Mouse (Mus musculus): ENCODE data around the gene Zfp850. TPM values are rescaled to one million over a fixed set of nuclear protein-coding genes. Genes with fewer than 3 reads are reported as not detected.
A peak's percentile ranks its signal among the peaks of the same experiment; 100 is the strongest.
"Not testable (repeated sequence)": the region's sequence is repeated elsewhere in the genome, so short reads cannot be mapped to it uniquely, and the experiment has no call there.

Zfp850 gene
- polyA plus RNA-seq, 1 experiment, result 0.01 TPM

DNA sequence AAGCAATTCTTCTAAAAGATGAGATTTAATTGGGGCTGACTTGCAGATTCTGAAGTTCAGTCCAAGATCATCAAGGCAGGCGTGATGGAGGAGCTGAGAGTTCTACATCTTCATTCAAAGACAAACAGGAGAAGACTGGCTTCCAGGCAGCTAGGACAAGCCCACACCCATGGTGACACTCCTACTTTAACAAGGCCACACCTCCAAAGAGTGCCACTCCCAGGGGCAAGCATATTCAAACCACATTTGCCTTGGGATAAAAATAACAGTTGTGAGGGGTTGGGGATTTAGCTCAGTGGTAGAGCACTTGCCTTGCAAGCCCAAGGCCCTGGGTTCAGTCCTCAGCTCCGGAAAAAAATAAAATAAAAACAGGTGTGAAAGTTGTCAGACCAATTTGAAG lies 31.7 kb downstream of the Zfp850 start:
- Histone ChIP-seq H3K36me3 (ENCODE audit: control insufficient read depth) (no peaks in the 10 kb centered on the region), H3K27me3 (ENCODE audit: control insufficient read depth) (no peaks in the 10 kb centered on the region), H3K4me1 (ENCODE audit: control insufficient read depth) (peaks cover 24% of the 10 kb centered on the region), H3K4me3 (replicated peaks) (no peak overlapping the region), H3K9me3 (ENCODE audit: control insufficient read depth, low read length) (peaks cover 43% of the 10 kb centered on the region)
- TF ChIP-seq GATA1 (IDR thresholded peaks at IDR 0.05; ENCODE audit: low read length) (no peak), TAL1 (IDR thresholded peaks at IDR 0.05; ENCODE audit: low read length) (no peak)

DNA sequence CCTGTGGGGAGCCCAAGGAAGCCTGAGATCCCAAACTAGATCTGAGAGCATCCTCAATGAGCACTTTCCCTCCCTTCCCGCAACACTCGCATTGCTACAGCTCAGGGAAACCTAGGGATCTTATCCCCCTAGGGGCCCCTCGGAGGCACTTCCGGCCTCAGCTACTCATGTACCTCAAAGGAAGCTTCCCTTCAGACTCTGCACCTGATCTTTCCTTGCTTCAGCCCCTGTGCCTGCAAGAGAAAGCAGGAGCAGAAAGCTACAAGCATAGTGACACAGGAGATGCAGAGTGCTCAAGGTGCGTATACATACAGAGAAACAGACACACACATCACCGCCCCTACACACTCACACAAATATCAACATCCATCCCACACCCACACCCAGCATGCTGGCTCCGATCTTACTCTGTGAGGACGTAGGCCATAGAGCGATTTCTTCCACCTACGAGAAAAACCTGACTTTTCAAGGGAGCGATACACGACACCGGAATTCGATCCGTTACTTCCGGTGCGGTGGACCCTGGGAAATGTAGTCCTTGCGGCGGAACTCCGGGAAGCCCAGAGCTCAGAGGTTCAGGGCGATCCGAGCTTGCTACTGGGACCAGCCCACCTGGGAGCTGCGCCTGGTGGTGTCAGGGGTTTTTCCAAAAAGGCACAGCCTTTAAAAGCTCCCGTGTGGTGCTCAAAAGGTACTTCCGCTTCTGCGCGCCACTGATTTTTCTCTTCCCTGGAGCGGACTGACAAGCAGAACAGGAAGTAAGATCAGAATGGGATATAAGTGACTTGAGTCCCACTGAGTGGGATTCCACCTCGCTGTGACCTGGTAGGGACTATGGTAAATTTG lies 35.0 kb downstream of the Zfp850 start, which contains the start of gene Zfp780b:
Zfp780b (minus strand) TSS at position 489 of the 846 bp plus-strand sequence.
- H3K27me3 ChIP-seq (ENCODE audit: control insufficient read depth), result no peaks in the 10 kb centered on the region
- peaks cover 21% of the 10 kb centered on the region for H3K36me3 ChIP-seq (ENCODE audit: control insufficient read depth)
- peak within 1 kb of the TSS; percentile 84 for H3K4me3 ChIP-seq (replicated peaks)
- H3K4me1 ChIP-seq (ENCODE audit: control insufficient read depth), result peaks cover 24% of the 10 kb centered on the region
- peaks cover 19% of the 10 kb centered on the region for H3K9me3 ChIP-seq (ENCODE audit: control insufficient read depth, low read length)
- TF ChIP-seq GATA1 (IDR thresholded peaks at IDR 0.05; ENCODE audit: low read length), result no peak

DNA sequence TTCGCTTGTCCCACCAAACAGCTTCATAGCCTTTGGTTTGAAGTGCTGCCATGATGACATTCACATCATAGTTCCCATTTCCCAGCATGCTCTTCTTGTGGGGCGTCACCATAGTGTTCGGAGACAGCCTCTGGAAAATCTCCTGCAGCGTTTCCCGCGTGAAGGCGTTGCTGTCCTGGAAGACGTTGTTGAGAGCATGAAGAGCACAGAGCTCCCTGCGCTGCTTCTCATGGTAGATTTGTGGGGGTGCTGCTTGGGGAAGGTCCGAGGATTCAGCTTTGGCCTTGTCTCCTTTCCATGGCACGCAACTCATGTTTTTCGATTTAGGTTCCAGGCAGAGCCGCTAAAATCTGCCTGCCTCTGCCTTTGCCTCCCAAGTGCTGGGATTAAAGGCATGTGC lies 64.5 kb downstream of the Zfp850 start:
- not testable (repeated sequence) for H3K27me3 ChIP-seq (ENCODE audit: control insufficient read depth); H3K4me1 ChIP-seq (ENCODE audit: control insufficient read depth); H3K4me3 ChIP-seq (replicated peaks); H3K9me3 ChIP-seq (ENCODE audit: control insufficient read depth, low read length); H3K36me3 ChIP-seq (ENCODE audit: control insufficient read depth)

DNA sequence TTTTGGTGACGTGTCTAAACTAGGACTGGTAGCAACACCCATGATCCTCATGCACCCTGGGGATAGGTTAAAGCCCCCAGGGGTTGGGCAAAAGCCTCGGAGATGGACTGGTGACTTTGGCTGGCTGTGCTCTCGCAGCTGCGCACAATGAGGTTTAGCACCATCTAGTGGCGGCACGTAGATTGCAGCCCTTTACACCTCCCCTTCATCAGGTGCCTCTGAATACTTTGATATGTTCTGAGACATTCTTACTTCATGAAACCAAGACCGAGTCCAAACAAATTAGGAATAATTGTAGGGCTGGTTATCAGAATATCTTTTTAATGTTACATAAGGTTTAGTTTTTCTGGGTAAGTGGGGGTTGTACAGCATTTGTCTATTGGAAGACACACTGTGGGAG lies 72.0 kb downstream of the Zfp850 start:
- not testable (repeated sequence) for H3K4me1 ChIP-seq (ENCODE audit: control insufficient read depth); H3K27me3 ChIP-seq (ENCODE audit: control insufficient read depth)

More for the DNA sequence above, 72.0 kb downstream of the Zfp850 start:
- H3K9me3 ChIP-seq (ENCODE audit: control insufficient read depth, low read length); H3K4me3 ChIP-seq (replicated peaks); H3K36me3 ChIP-seq (ENCODE audit: control insufficient read depth): not testable (repeated sequence)

Other genes with a start within 250 kb of the Zfp850 start
- gene Zfp626, start 206.9 kb downstream of the Zfp850 start, polyA plus RNA-seq (2012), result 0.01 and 0.11 TPM in 2 replicates
- not detected in 2 replicates for gene Zfp59, start 175.5 kb downstream of the Zfp850 start, polyA plus RNA-seq (2012)
- not detected in 2 replicates for gene Zfp607a, start 156.6 kb downstream of the Zfp850 start, polyA plus RNA-seq (2012)
- 0.04 TPM in 1 of 2 replicates, not detected in the other for gene Zfp974, start 84.7 kb downstream of the Zfp850 start, polyA plus RNA-seq (2012)
- gene Zfp780b, start 34.9 kb downstream of the Zfp850 start, polyA plus RNA-seq (2012), result not detected in 2 replicates
- 11.9 and 12.8 TPM in 2 replicates for gene Psmc4, start 36.0 kb upstream of the Zfp850 start, polyA plus RNA-seq (2012)
- not detected in 2 replicates for gene Fcgbp, start 57.1 kb upstream of the Zfp850 start, polyA plus RNA-seq (2012)
- gene 9530053A07Rik, start 115.4 kb upstream of the Zfp850 start, polyA plus RNA-seq (2012), result 0.01 TPM in 1 of 2 replicates, not detected in the other
- gene Fbl, start 155.6 kb upstream of the Zfp850 start, polyA plus RNA-seq (2012), result 18.4 TPM in 2 replicates
- 14.1 and 15.9 TPM in 2 replicates for gene Dyrk1b, start 165.4 kb upstream of the Zfp850 start, polyA plus RNA-seq (2012)